Mouse (Mus musculus) mouse embryonic stem cell (cell line): ENCODE data around the gene Ncoa4.

ENCODE experiments used
- in situ Hi-C, 2 experiments: fragments of 300-500 bp; cut with MboI; formaldehyde crosslinking; loops; 1 replicate in 1 of 2; 3 replicates in 1 of 2; pipeline ENCODE4 v1.14.3; 2019 to 2020; ENCODE audit warnings: low sequenced_read_pairs in 2 of 2, low pct_unique_long_range_greater_than_20kb in 1 of 2, mixed read lengths in 1 of 2; ENCODE audit not compliant: unreplicated experiment in 1 of 2

The Ncoa4 gene

DNA sequence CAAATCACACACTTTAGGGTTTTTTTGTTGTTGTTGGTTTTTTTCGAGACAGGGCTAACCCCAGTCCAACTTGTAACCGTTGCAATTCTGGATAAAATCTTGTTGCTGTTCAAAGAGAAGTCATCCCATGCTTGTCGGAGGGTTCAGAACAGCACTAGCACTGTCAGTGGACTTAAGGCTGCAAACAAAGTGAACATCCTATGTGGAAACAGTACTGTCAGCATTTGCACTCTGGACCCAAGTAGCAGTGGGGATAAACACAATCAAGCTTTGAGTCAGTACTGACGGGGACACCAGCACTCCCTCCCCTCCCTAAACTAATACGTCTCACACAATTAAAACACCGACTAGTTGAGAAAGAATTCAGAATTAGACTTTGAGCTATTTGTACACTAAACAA lies 21.2 kb downstream of the Ncoa4 start:
- in situ Hi-C loops = no loop called here

DNA sequence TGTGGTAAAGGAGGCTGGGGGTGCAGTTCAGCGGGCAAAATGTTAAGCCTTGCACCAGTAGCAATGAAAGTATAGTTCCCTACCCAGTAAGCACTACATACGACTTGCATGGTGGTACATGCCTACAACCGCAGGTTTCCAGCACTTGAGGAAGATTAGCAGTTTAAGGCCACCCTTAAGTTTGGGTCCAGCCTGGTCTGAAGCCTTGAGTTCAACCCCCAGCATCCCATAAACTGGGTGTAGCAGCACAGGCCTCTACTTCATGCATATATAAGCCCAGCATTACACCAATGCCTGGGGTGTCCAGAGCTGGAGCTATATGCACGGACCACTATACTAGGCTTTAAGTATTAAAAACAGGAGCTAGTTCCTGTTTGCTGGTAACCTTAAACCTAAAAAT lies 24.2 kb downstream of the Ncoa4 start:
- in situ Hi-C loops = no loop called here

DNA sequence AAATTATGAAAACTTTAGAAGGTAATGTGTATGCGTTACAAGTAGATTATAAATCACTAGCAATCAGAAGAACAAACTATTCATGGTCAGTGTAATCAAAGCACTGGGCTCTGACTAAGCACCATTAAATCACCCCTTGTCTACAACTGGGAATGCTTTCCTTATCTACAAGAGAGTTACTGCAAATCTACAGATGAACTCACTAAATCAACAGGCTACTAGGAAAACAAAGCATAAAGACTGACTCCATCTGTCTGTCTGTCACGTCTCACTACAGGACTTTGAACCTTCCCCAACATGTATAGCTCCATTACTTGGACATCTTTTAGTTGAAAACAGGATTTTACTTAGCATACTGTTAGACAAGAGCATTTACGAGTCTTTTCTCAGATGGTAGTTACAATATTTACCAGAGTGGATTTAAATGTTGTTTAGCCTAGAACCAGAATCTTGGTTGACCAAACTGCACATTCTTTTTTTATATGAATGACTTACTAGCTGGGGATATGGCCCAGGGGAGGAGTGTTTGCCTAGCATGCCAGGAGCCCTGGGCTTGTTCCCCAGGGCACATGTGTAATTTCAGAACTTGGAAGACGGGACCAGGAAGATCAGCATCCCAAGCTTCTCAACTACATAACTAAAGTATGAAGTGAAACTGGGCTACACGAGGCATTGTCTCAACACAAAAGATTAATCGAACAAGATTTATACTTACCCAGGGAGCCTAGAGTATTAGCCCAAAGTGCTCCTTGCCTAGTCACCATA lies 31.1 kb downstream of the Ncoa4 start:
- in situ Hi-C loops = loop anchor here in 1 of 2 experiments (10.0 kb wide), 1 partner anchor 86 kb away; no protein-coding TSS in a partner anchor

DNA sequence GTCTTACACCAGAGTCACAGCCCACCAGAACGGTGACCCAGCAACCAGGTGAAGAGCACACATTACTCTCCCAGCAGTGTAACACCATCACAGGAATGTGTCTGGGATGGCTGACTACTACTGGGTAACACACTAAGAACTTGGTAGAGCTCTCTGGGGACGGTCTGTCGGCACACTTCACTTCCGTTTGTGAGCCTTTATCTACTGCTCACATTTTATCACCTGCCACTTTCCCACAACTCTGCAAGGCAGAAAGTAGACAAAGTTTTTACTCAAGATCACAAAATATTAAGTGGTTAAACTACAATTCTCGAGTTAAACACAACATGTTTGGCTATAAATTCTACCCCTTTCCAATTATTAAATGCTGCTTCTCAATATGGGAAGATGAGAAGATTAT lies 32.3 kb downstream of the Ncoa4 start:
- in situ Hi-C loops = loop anchor here in 1 of 2 experiments (10.0 kb wide), 1 partner anchor 87 kb away; no protein-coding TSS in a partner anchor

DNA sequence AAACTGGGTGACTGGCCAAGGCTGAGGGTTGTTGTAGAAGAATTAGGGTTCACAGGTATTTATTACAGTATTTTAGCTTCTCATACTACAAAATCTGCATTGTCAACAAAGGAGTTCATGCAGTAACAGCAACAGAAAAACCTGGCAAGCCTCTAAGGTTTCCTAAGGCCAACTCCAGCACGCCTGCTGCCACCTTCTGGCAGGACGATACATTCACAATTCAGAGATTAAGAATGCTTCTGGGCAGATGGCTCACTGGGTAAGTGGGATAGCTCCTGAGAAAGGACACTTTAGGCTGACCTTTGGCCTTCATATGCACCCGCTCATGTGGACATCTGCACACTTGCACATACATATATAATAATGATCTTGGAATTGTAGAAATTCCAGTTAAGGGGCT lies 32.8 kb downstream of the Ncoa4 start:
- in situ Hi-C loops = loop anchor here in 1 of 2 experiments (10.0 kb wide), 1 partner anchor 88 kb away; no protein-coding TSS in a partner anchor

DNA sequence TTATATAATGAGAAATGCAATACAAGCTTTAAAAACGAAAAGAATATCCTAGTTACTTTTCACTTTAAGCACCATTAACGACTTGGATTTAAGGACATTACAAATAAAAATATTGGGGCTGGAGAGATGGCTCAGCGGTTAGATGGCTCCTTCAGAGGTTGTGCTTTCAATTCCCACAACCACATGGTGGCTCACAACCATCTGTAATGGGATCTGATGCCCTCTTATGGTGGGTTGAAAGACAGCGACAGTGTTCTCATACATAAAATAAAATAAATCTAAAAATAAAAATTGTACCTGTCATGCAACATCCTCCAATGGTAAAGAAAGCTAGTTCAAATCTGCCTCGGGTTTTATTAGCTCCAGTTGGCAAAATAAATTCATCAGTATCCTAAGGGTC lies 33.9 kb downstream of the Ncoa4 start:
- in situ Hi-C loops = loop anchor here in 1 of 2 experiments (10.0 kb wide), 1 partner anchor 89 kb away; no protein-coding TSS in a partner anchor

DNA sequence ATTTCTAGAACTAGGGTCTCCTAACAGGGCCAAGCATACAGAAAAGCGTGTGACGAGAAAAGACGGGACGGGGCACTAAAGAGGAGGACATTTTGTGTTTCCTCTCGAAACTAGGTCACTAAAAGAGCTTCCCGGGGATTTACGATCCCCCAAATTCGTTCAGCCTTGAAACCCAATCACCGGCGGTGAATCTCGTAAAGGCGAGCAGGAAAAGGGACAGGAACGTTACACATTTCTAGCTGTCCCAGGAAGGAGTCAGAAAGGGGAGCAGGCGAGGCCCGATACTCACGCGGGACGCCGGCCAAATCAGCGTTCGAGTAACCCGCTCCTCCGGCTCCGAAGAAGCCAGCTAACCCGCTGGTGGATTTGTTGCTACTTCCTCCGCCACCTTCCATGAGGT lies 41.7 kb downstream of the Ncoa4 start:
- in situ Hi-C loops = no loop called here

DNA sequence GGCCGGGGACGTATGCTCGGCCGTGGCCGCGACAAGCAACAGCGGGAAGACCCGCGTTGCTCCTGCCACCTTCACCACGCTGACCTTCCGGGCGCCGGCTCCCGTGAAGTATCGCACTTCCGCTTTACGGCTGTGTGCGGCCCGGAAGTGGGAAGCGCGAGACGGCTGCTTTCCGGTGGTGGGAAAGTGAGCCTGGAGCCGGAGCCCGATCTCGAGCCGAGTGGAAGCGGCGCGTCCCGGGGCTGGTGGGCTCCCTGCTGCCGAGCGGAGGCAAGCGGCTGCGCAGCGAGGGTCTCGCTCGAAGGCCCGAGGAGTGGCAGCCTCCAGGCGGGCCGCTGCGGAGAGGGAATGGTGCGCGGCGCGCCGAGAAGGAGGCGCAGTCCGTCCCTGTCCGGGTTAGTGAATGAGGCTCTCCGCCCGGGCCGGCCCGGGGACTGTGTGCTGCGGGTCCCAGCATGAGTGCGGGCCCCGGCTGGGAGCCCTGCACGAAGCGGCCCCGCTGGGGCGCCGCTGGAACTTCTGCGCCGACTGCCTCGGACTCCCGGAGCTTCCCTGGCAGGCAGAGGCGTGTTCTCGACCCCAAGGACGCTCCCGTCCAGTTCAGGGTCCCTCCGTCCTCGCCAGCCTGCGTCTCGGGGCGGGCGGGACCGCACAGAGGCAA lies 42.3 kb downstream of the Ncoa4 start, which contains the start of the genes Timm23 and Parg:
Gene Timm23 (minus strand): TSS at position 108 of the 661 bp plus-strand sequence.
Gene Parg (plus strand): TSS at position 159 of the 661 bp plus-strand sequence.
- in situ Hi-C loops = no loop called here

DNA sequence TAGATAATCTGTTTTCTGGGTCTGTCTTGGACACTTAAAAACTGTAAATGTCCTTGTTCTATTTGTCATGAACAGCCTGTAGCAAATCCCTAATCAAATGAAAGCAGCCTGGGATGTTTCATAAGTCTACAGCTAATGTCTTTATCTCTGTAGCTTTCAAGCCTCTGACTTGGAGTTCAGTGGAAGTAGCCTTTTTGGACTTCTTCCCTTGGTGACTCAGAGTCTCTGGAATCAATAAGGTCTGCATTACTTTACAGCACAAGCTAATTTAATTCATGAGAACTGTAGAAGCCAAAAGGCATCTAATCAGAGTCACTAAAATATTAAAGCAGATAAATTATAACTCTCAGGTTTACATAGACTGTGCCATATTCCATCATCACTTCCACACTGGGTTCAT lies 66.9 kb downstream of the Ncoa4 start:
- in situ Hi-C loops = no loop called here

DNA sequence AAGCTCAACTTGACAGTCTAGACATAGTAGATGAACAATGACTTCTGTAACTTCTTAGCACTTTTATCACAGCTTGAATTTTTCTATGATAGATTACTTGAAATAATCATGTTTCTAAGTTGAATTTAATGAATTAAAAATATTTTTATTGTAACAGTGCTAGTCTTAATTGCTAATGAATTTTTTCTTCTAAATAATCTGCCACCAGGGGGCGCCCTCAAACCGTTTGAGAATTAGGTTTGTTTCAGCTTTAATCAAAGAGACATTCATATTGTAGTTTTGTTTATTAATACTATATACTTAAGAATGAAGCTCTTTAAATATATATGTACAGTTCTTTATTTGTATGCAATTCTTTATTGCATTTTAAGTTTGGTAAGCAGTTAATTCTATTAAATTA lies 69.3 kb downstream of the Ncoa4 start:
- in situ Hi-C loops = no loop called here
